Mouse (Mus musculus): ENCODE data around the gene Ror1. TPM values are rescaled to one million over a fixed set of nuclear protein-coding genes. Genes with fewer than 3 reads are reported as not detected.

Gene Ror1
- polyA plus RNA-seq, 1 experiment from 2014 or later, result 0.47 TPM

- Histone ChIP-seq H3K27me3 (ENCODE audit: control insufficient read depth, insufficient read depth, low read length) (no peaks in the 10 kb centered on the region), H3K36me3 (ENCODE audit: control insufficient read depth, insufficient read depth, low read length) (no peaks in the 10 kb centered on the region), H3K9me3 (ENCODE audit: control insufficient read depth, low read length) (no peaks in the 10 kb centered on the region), H3K4me1 (ENCODE audit: control insufficient read depth, insufficient read depth, low read length) (no peaks in the 10 kb centered on the region), H3K4me2 (ENCODE audit: low read depth, low read length) (no peak overlapping the region), H3K4me3 (ENCODE audit: low read depth, low read length) (no peak overlapping the region), H3K9ac (replicated peaks; ENCODE audit: low read depth, low read length) (no peak overlapping the region), H3K27ac (ENCODE audit: low read depth, low read length) (no peak overlapping the region)
- ATAC-seq (ENCODE audit: low read depth), result no peak
- 79% methylated on average over 7 of the region's 7 CpGs for WGBS
Observed at GRCm38 (mm10) chr4:100276482-100276881, 180.9 kb downstream of the Ror1 start.

- 87% methylated on average over 1 of the region's 1 CpGs for WGBS
- Histone ChIP-seq H3K4me2 (ENCODE audit: low read depth, low read length) (no peak overlapping the region), H3K4me3 (ENCODE audit: low read depth, low read length) (no peak overlapping the region), H3K36me3 (ENCODE audit: control insufficient read depth, insufficient read depth, low read length) (no peaks in the 10 kb centered on the region), H3K9me3 (ENCODE audit: control insufficient read depth, low read length) (no peaks in the 10 kb centered on the region), H3K27ac (ENCODE audit: low read depth, low read length) (no peak overlapping the region), H3K4me1 (ENCODE audit: control insufficient read depth, insufficient read depth, low read length) (no peaks in the 10 kb centered on the region), H3K27me3 (ENCODE audit: control insufficient read depth, insufficient read depth, low read length) (no peaks in the 10 kb centered on the region), H3K9ac (replicated peaks; ENCODE audit: low read depth, low read length) (no peak overlapping the region)
- ATAC-seq (ENCODE audit: low read depth), result no peak
Observed at GRCm38 (mm10) chr4:100276970-100277369, 181.4 kb downstream of the Ror1 start.

DNA sequence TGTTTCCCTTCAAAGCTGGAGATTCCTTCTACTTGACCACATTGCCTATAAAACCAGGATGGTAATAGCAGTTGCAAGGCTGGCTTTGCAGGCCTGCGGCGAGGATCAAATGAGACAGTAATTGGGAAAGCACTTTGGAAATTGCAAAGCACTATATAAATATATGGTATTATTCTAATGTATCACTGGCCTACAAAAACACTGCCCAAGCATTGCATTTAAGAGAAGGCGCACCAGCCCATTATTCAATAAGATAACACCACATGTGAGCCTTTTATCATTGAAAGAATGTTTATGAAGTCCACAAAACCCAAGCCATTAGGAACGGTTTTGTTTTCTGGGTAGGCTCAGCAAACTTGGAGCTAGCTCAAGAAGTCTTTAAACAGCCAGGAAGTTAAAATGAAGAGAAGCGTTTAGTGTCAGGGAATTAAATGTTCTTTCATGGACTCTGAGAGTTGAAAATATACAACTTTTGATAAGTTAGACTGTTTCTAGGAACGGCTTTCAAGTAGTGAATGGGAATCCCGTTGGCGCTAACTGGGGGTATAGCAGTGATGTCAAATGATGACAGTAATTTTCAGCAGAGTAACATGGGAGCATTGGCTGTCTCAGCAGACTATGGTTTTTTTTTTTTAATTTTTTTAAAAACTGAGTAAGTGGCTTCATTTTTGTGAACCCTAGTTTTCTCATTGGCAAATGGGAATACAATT, 187.7 kb downstream of the Ror1 start:
- 91% methylated on average over 8 of the region's 8 CpGs for WGBS
- Histone ChIP-seq H3K36me3 (ENCODE audit: control insufficient read depth, insufficient read depth, low read length) (no peaks in the 10 kb centered on the region), H3K9me3 (ENCODE audit: control insufficient read depth, low read length) (no peaks in the 10 kb centered on the region), H3K9ac (replicated peaks; ENCODE audit: low read depth, low read length) (no peak overlapping the region), H3K27ac (ENCODE audit: low read depth, low read length) (no peak overlapping the region), H3K27me3 (ENCODE audit: control insufficient read depth, insufficient read depth, low read length) (no peaks in the 10 kb centered on the region), H3K4me1 (ENCODE audit: control insufficient read depth, insufficient read depth, low read length) (no peaks in the 10 kb centered on the region), H3K4me2 (ENCODE audit: low read depth, low read length) (no peak overlapping the region), H3K4me3 (ENCODE audit: low read depth, low read length) (no peak overlapping the region)
- no peak for ATAC-seq (ENCODE audit: low read depth)

DNA sequence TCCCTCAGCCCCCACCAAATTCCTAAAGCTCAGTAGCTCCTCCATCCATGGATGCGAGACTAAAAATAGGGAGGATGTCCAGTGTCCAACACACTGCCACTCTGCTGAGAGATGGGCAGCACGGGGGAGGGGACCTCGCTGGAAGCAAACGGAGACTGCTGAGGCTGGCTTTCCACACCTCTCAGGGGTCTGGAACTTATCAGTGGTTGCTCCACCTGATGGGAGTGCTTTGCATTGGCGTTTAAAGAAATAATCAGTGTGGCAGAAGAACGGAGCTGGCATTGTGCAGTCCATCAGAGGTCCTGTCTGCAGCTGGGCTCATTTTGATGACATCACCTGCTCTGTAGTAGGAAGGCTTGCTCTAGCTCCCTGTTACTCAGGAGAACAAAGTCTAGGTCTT, 188.9 kb downstream of the Ror1 start:
- Histone ChIP-seq H3K4me1 (ENCODE audit: control insufficient read depth, insufficient read depth, low read length) (no peaks in the 10 kb centered on the region), H3K27me3 (ENCODE audit: control insufficient read depth, insufficient read depth, low read length) (no peaks in the 10 kb centered on the region), H3K36me3 (ENCODE audit: control insufficient read depth, insufficient read depth, low read length) (no peaks in the 10 kb centered on the region), H3K4me2 (ENCODE audit: low read depth, low read length) (no peak overlapping the region), H3K9ac (replicated peaks; ENCODE audit: low read depth, low read length) (no peak overlapping the region), H3K4me3 (ENCODE audit: low read depth, low read length) (no peak overlapping the region), H3K27ac (ENCODE audit: low read depth, low read length) (no peak overlapping the region), H3K9me3 (ENCODE audit: control insufficient read depth, low read length) (no peaks in the 10 kb centered on the region)
- WGBS, result 93% methylated on average over 6 of the region's 6 CpGs
- ATAC-seq (ENCODE audit: low read depth), result no peak

DNA sequence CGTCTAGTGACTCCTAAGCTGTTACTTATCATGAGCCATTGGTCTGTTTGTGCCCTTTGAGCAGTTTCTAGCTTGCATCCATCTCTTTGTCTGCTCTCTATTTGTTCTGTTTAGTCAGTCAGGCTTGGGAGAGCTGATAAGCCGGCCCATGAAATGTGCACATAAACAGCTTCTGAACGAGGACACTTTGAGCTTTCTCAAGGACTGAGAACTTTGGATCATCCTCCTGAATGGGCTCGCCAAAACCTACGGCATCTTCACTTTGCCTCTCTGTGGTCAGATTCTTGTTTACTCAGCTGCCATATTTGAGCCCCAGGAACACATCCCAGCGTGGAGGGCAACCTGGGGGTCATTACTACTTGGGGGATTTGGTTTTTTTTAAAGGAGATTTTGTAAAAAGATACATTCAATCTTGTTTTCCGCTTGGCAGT, 190.5 kb downstream of the Ror1 start:
- Histone ChIP-seq H3K4me1 (ENCODE audit: control insufficient read depth, insufficient read depth, low read length) (no peaks in the 10 kb centered on the region), H3K9me3 (ENCODE audit: control insufficient read depth, low read length) (no peaks in the 10 kb centered on the region), H3K4me3 (ENCODE audit: low read depth, low read length) (no peak overlapping the region), H3K27me3 (ENCODE audit: control insufficient read depth, insufficient read depth, low read length) (no peaks in the 10 kb centered on the region), H3K27ac (ENCODE audit: low read depth, low read length) (no peak overlapping the region), H3K36me3 (ENCODE audit: control insufficient read depth, insufficient read depth, low read length) (no peaks in the 10 kb centered on the region), H3K4me2 (ENCODE audit: low read depth, low read length) (no peak overlapping the region), H3K9ac (replicated peaks; ENCODE audit: low read depth, low read length) (no peak overlapping the region)
- no peak for ATAC-seq (ENCODE audit: low read depth)
- WGBS, result 81% methylated on average over 7 of the region's 7 CpGs

DNA sequence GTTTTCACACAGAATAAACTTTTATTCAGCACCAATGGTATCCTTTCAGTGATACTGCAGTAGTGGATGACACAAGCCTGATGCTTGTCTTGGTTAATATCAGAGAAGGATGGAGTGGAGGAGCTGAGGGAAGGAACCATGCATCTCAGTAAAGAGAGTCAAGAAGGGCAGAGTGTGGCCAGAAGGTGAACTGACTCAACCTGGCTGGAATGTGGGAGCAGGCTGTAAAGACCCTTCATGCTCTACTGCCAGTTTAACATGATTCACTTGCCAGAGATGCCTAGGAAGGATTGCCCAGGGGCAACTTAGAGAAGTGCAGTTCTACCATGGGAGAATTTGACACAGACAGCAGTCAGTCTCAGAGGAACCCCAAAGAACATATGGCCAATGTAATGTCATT, 191.2 kb downstream of the Ror1 start:
- Histone ChIP-seq H3K4me2 (ENCODE audit: low read depth, low read length) (no peak overlapping the region), H3K4me3 (ENCODE audit: low read depth, low read length) (no peak overlapping the region), H3K9ac (replicated peaks; ENCODE audit: low read depth, low read length) (no peak overlapping the region), H3K27ac (ENCODE audit: low read depth, low read length) (no peak overlapping the region), H3K36me3 (ENCODE audit: control insufficient read depth, insufficient read depth, low read length) (no peaks in the 10 kb centered on the region), H3K4me1 (ENCODE audit: control insufficient read depth, insufficient read depth, low read length) (no peaks in the 10 kb centered on the region), H3K9me3 (ENCODE audit: control insufficient read depth, low read length) (no peaks in the 10 kb centered on the region), H3K27me3 (ENCODE audit: control insufficient read depth, insufficient read depth, low read length) (no peaks in the 10 kb centered on the region)
- no peak for ATAC-seq (ENCODE audit: low read depth)

DNA sequence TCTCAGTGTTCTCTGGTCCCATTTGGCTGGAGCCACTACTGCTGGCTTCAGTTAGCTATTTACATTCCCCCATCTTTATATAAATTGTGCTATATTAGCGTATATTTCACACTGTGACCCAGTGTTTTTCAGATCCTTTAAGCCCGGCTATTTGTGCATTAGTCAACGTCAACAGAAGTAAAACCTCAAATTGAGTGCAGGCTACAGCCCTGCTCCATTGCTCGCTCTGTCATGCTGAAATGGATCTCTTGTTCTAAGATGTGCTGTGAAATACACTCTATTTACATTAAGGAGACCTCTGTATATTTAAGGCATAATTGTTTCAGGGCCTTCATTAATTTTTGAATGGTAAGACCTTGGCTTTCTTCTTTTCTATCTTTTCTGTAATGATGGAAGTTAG, 192.2 kb downstream of the Ror1 start:
- no peak overlapping the region for H3K4me2 ChIP-seq (ENCODE audit: low read depth, low read length)
- 91% methylated on average over 4 of the region's 4 CpGs for WGBS
- no peaks in the 10 kb centered on the region for H3K4me1 ChIP-seq (ENCODE audit: control insufficient read depth, insufficient read depth, low read length)
- no peaks in the 10 kb centered on the region for H3K36me3 ChIP-seq (ENCODE audit: control insufficient read depth, insufficient read depth, low read length)
- H3K9me3 ChIP-seq (ENCODE audit: control insufficient read depth, low read length), result no peaks in the 10 kb centered on the region
- no peak for ATAC-seq (ENCODE audit: low read depth)
- H3K4me3 ChIP-seq (ENCODE audit: low read depth, low read length), result no peak overlapping the region
- no peak overlapping the region for H3K27ac ChIP-seq (ENCODE audit: low read depth, low read length)
- no peaks in the 10 kb centered on the region for H3K27me3 ChIP-seq (ENCODE audit: control insufficient read depth, insufficient read depth, low read length)
- H3K9ac ChIP-seq (replicated peaks; ENCODE audit: low read depth, low read length), result no peak overlapping the region

- Histone ChIP-seq H3K9ac (replicated peaks; ENCODE audit: low read depth, low read length) (no peak overlapping the region), H3K36me3 (ENCODE audit: control insufficient read depth, insufficient read depth, low read length) (no peaks in the 10 kb centered on the region), H3K27me3 (ENCODE audit: control insufficient read depth, insufficient read depth, low read length) (no peaks in the 10 kb centered on the region), H3K27ac (ENCODE audit: low read depth, low read length) (no peak overlapping the region), H3K4me3 (ENCODE audit: low read depth, low read length) (no peak overlapping the region), H3K4me2 (ENCODE audit: low read depth, low read length) (no peak overlapping the region), H3K9me3 (ENCODE audit: control insufficient read depth, low read length) (no peaks in the 10 kb centered on the region), H3K4me1 (ENCODE audit: control insufficient read depth, insufficient read depth, low read length) (no peaks in the 10 kb centered on the region)
- ATAC-seq (ENCODE audit: low read depth), result no peak
- WGBS, result 88% methylated on average over 5 of the region's 5 CpGs
Observed at GRCm38 (mm10) chr4:100291015-100291651, 195.5 kb downstream of the Ror1 start.

GRCm38 (mm10) chr4:100297678-100298077, 202.1 kb downstream of the Ror1 start:
- no peaks in the 10 kb centered on the region for H3K27me3 ChIP-seq (ENCODE audit: control insufficient read depth, insufficient read depth, low read length)
- no peak overlapping the region for H3K4me2 ChIP-seq (ENCODE audit: low read depth, low read length)
- no peak overlapping the region for H3K4me3 ChIP-seq (ENCODE audit: low read depth, low read length)
- 64% methylated on average over 6 of the region's 6 CpGs for WGBS
- no peaks in the 10 kb centered on the region for H3K9me3 ChIP-seq (ENCODE audit: control insufficient read depth, low read length)
- H3K4me1 ChIP-seq (ENCODE audit: control insufficient read depth, insufficient read depth, low read length), result no peaks in the 10 kb centered on the region
- H3K9ac ChIP-seq (replicated peaks; ENCODE audit: low read depth, low read length), result no peak overlapping the region
- no peak for ATAC-seq (ENCODE audit: low read depth)
- no peaks in the 10 kb centered on the region for H3K36me3 ChIP-seq (ENCODE audit: control insufficient read depth, insufficient read depth, low read length)
- no peak overlapping the region for H3K27ac ChIP-seq (ENCODE audit: low read depth, low read length)
